Mouse (Mus musculus) forebrain, embryonic 13.5 days (tissue): ENCODE data around the gene Mrpl10. TPM values are rescaled to one million over a fixed set of nuclear protein-coding genes. Genes with fewer than 3 reads are reported as not detected.
A peak's percentile ranks its signal among the peaks of the same experiment; 100 is the strongest.

Experiments used
- ATAC-seq: fragments of 200-750 bp; cut with Nextera tagmentation; 2 replicates; pipeline ENCODE4 v1.8.0; 2017
- H3K27ac ChIP-seq: fragments of 300-500 bp; sonication (generic); 2 replicates; pipeline ENCODE4 v1.5.1; 2015; ENCODE audit warnings: inconsistent platforms, mild to moderate bottlenecking, moderate library complexity
- H3K27me3 ChIP-seq: fragments of 300-500 bp; sonication (generic); 2 replicates; pipeline ENCODE4 v1.6.1; 2015; ENCODE audit warnings: mild to moderate bottlenecking, inconsistent platforms
- H3K36me3 ChIP-seq: fragments of 300-500 bp; sonication (generic); 2 replicates; pipeline ENCODE4 v1.6.1; 2015; ENCODE audit warnings: mild to moderate bottlenecking, inconsistent platforms; ENCODE audit not compliant: poor library complexity, severe bottlenecking
- H3K4me1 ChIP-seq: fragments of 300-500 bp; sonication (generic); 2 replicates; pipeline ENCODE4 v1.6.1; 2015; ENCODE audit warnings: inconsistent platforms
- H3K4me2 ChIP-seq: fragments of 300-500 bp; sonication (generic); 2 replicates; pipeline ENCODE4 v1.6.1; 2015; ENCODE audit warnings: inconsistent platforms, mild to moderate bottlenecking, moderate library complexity
- H3K4me3 ChIP-seq: fragments of 300-500 bp; sonication (generic); 2 replicates; pipeline ENCODE4 v1.5.1; 2015; ENCODE audit warnings: mild to moderate bottlenecking, inconsistent platforms
- H3K9ac ChIP-seq: fragments of 300-500 bp; sonication (generic); 2 replicates; pipeline ENCODE4 v1.6.1; 2015; ENCODE audit warnings: mild to moderate bottlenecking, inconsistent platforms
- H3K9me3 ChIP-seq: fragments of 300-500 bp; sonication (generic); replicated peaks from 2 replicates; pipeline ENCODE4 v1.6.1; 2016; ENCODE audit warnings: inconsistent platforms
- WGBS: fragments of 180-500 bp; shearing (Covaris S2); methylation state at CpG from one replicate; pipeline ENCODE4 v1.1.7; 2015; 5-methylcytosine and 5-hydroxymethylcytosine counted together
- polyA plus RNA-seq: library from polyadenylated mRNA; unstranded; fragments of >200 nt; fragmentation: Nextera tagmentation; extraction: Ambion mirVana; gene quantifications from 2 replicates; pipeline ENCODE4 v1.2.1, GENCODE M21; 2015

The Mrpl10 gene
- polyA plus RNA-seq = 59.3 and 60.7 TPM in 2 replicates

GRCm38 (mm10) chr11:97041022-97041899, at the start of gene Mrpl10, which contains the start of gene Lrrc46:
Gene Mrpl10, plus strand, starts transcription at chr11:97041560.
Gene Lrrc46, minus strand, starts transcription at chr11:97041407.
- H3K9me3 ChIP-seq = no peaks in the 10 kb centered on the region
- peak; percentile 93 for ATAC-seq
- peaks cover 20% of the 10 kb centered on the region for H3K36me3 ChIP-seq
- under 1% methylated on average over 40 of the region's 48 CpGs for WGBS
- peak within 1 kb of the TSS; percentile 70 for H3K4me3 ChIP-seq
- H3K27ac ChIP-seq = peak within 1 kb of the TSS; percentile 62; the same call in 1 of the 2 replicates
- H3K4me1 ChIP-seq = peaks cover 11% of the 10 kb centered on the region
- H3K9ac ChIP-seq = peak within 1 kb of the TSS; percentile 85
- peak within 1 kb of the TSS; percentile 75 for H3K4me2 ChIP-seq
- H3K27me3 ChIP-seq = no peaks in the 10 kb centered on the region

GRCm38 (mm10) chr11:96992722-96993311, 48.5 kb upstream of the Mrpl10 start:
- Histone ChIP-seq H3K9me3 (no peaks in the 10 kb centered on the region), H3K27ac (no peak overlapping the region), H3K36me3 (no peaks in the 10 kb centered on the region), H3K9ac (0 out of 2 replicates have a peak overlapping the region, but pooled peaks have one; percentile 12), H3K27me3 (peaks cover 30% of the 10 kb centered on the region), H3K4me2 (no peak overlapping the region), H3K4me1 (peaks cover 22% of the 10 kb centered on the region), H3K4me3 (no peak overlapping the region)
- 62% methylated on average over 8 of the region's 8 CpGs for WGBS
- ATAC-seq = no peak

DNA sequence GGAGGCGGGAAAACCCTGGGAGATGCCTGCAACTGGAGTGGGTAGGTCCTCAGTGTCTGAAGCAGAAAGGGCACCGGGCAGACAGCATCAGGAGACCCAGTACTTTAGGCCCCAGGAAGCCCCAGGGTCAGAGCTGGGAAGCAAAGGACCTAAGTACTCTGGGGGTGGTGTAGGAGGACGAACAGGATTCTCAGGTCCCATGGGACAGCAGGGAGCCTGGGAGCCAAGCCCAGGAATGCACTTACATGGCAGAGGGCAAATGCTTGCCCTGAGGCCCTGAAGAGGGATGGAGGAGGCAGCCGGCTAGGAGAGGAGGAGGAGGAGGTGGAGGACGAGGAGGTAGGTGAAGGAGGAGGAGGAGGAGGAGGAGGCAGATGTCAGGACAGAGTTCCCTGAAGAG, 46.3 kb upstream of the Mrpl10 start:
- Histone ChIP-seq H3K27ac (no peak overlapping the region), H3K9me3 (no peaks in the 10 kb centered on the region), H3K4me3 (no peak overlapping the region), H3K4me1 (peaks cover 18% of the 10 kb centered on the region), H3K9ac (no peak overlapping the region), H3K27me3 (peaks cover 23% of the 10 kb centered on the region), H3K4me2 (no peak overlapping the region), H3K36me3 (no peaks in the 10 kb centered on the region)
- no peak for ATAC-seq
- WGBS = 24% methylated on average over 5 of the region's 5 CpGs

DNA sequence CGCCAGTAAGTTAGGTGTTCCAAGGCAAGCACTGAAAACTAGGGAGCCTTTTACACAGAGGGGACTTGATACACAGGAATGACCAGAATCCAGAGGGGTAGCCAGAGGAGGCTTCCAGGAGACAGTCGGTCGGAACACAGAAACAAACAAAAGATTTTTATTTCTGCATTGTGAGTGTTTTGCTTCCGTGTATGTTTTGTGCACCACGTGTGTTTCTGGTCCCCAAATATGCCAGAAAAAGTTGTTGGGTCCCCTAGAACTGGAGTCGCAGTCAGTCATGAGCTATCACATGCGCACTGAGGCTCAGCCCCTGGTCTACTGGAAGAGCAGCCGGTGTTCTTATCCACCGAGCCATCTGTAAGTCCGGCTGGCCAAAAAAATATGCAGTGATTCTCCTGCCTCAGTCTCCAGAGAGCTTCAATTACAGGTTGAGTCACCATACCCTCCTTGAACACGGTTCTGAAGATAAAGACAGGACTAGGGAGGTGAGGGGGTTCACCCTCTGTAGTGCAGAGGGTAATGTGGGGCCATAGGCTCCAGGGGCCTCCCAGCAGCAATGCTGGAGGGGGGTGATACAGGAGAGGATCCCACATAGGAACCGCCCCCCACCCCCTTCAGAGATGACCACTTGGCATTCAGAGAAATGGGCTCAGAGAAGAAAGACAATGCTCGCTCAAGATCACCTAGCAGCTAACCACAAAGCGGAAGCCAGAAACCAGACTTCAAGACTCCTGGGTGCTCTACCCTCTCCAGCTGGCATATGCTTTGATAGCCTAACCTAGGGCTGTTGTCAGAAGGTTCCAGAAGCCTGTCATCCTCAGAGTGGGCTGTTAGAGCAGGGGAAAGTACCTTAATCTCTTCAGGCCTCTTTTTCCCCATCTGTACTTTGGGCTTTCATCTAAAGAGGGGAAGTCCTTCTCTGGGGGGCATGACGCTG, 45.3 kb upstream of the Mrpl10 start:
- no peaks in the 10 kb centered on the region for H3K36me3 ChIP-seq
- no peaks in the 10 kb centered on the region for H3K9me3 ChIP-seq
- no peak overlapping the region for H3K27ac ChIP-seq
- H3K4me1 ChIP-seq = peaks cover 20% of the 10 kb centered on the region
- H3K4me2 ChIP-seq = no peak overlapping the region
- ATAC-seq = no peak
- no peak overlapping the region for H3K4me3 ChIP-seq
- 77% methylated on average over 15 of the region's 15 CpGs for WGBS
- H3K27me3 ChIP-seq = peaks cover 27% of the 10 kb centered on the region
- H3K9ac ChIP-seq = no peak overlapping the region

GRCm38 (mm10) chr11:96996773-96997379, 44.5 kb upstream of the Mrpl10 start:
- Histone ChIP-seq H3K4me3 (peak overlapping the region; percentile 32), H3K4me2 (peak overlapping the region; percentile 68), H3K9ac (peak overlapping the region; percentile 69), H3K27ac (peak overlapping the region; percentile 66), H3K27me3 (peaks cover 31% of the 10 kb centered on the region), H3K9me3 (no peaks in the 10 kb centered on the region), H3K36me3 (no peaks in the 10 kb centered on the region), H3K4me1 (peaks cover 23% of the 10 kb centered on the region)
- WGBS = 3% methylated on average over 17 of the region's 17 CpGs
- ATAC-seq = peak; percentile 69

GRCm38 (mm10) chr11:96997380-96997956, 43.9 kb upstream of the Mrpl10 start:
- Histone ChIP-seq H3K9ac (peak overlapping the region; percentile 69), H3K4me3 (peak overlapping the region; percentile 32), H3K4me2 (peak overlapping the region; percentile 68), H3K27me3 (peaks cover 25% of the 10 kb centered on the region), H3K4me1 (peaks cover 23% of the 10 kb centered on the region), H3K36me3 (no peaks in the 10 kb centered on the region), H3K27ac (peak overlapping the region; percentile 66), H3K9me3 (no peaks in the 10 kb centered on the region)
- WGBS = 1% methylated on average over 27 of the region's 30 CpGs
- peak; percentile 43 for ATAC-seq

GRCm38 (mm10) chr11:97003170-97003569, 38.2 kb upstream of the Mrpl10 start:
- Histone ChIP-seq H3K27ac (no peak overlapping the region), H3K9me3 (no peaks in the 10 kb centered on the region), H3K9ac (no peak overlapping the region), H3K4me1 (0 out of 2 replicates have a peak, but pooled peaks cover 10% of the 10 kb centered on the region), H3K36me3 (no peaks in the 10 kb centered on the region), H3K4me3 (no peak overlapping the region), H3K27me3 (peaks cover 49% of the 10 kb centered on the region), H3K4me2 (no peak overlapping the region)
- ATAC-seq = no peak
- 45% methylated on average over 5 of the region's 5 CpGs for WGBS

GRCm38 (mm10) chr11:97007093-97007794, 34.1 kb upstream of the Mrpl10 start:
- H3K27ac ChIP-seq = no peak overlapping the region
- no peak overlapping the region for H3K9ac ChIP-seq
- 75% methylated on average over 9 of the region's 9 CpGs for WGBS
- no peaks in the 10 kb centered on the region for H3K9me3 ChIP-seq
- H3K36me3 ChIP-seq = no peaks in the 10 kb centered on the region
- H3K27me3 ChIP-seq = peaks cover 51% of the 10 kb centered on the region
- 0 out of 2 replicates have a peak, but pooled peaks cover 6% of the 10 kb centered on the region for H3K4me1 ChIP-seq
- H3K4me2 ChIP-seq = no peak overlapping the region
- H3K4me3 ChIP-seq = no peak overlapping the region
- no peak for ATAC-seq

DNA sequence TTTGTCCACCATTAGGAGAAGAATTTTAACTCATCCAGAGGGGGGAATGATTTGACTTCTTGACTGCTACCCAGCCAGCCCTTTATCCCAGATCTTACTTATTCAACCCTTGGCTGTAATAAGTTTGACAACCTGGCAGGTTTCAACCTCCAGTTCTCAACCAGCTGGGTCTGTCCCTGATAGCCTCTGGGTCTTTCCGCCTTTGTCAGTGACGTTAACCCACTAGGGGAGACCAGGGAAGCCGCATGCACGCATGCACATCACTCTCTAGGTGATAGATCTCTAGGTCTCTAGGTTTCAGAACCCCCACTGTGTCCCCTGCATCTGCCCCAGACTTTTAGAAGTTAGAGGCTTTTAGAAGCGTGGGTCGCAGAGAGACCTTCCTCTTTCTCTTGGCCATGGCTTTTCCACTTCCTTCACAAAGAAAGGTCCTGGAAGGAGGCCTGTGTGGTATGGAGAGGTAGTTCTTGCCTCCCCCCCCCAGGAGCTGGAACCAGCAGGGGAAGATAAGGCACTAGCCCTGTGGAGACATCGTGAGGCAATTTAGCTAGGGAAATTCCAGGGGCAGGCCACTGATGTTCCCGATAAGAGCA, 32.1 kb upstream of the Mrpl10 start:
- H3K4me1 ChIP-seq = peaks cover 6% of the 10 kb centered on the region; the same call in 1 of the 2 replicates
- 67% methylated on average over 8 of the region's 8 CpGs for WGBS
- no peaks in the 10 kb centered on the region for H3K9me3 ChIP-seq
- no peak overlapping the region for H3K4me2 ChIP-seq
- no peak overlapping the region for H3K27ac ChIP-seq
- peaks cover 49% of the 10 kb centered on the region for H3K27me3 ChIP-seq
- H3K4me3 ChIP-seq = no peak overlapping the region
- no peaks in the 10 kb centered on the region for H3K36me3 ChIP-seq
- no peak for ATAC-seq
- no peak overlapping the region for H3K9ac ChIP-seq

- no peak within 1 kb of the TSS for H3K9ac ChIP-seq
- no peaks in the 10 kb centered on the region for H3K36me3 ChIP-seq
- no peak within 1 kb of the TSS for H3K4me3 ChIP-seq
- no peak for ATAC-seq
- H3K27ac ChIP-seq = no peak within 1 kb of the TSS
- peaks cover 6% of the 10 kb centered on the region; the same call in 1 of the 2 replicates for H3K4me1 ChIP-seq
- WGBS = 23% methylated on average over 8 of the region's 8 CpGs
- H3K9me3 ChIP-seq = no peaks in the 10 kb centered on the region
- peaks cover 66% of the 10 kb centered on the region for H3K27me3 ChIP-seq
- H3K4me2 ChIP-seq = no peak within 1 kb of the TSS
Observed at GRCm38 (mm10) chr11:97013121-97013670, 28.2 kb upstream of the Mrpl10 start, which contains the start of gene Sp6. Gene Sp6, plus strand, starts transcription at chr11:97013394.
